Mouse (Mus musculus): ENCODE data around the gene Adcy9.

GRCm38 (mm10) chr16:4435371-4435770 is 15.1 kb upstream of the Adcy9 start:
- TF ChIP-seq CTCF (IDR thresholded peaks at IDR 0.05; ENCODE audit: low read depth, low read length) (no peak), POLR2A (IDR thresholded peaks at IDR 0.05; ENCODE audit: extremely low read depth, insufficient read depth, low read length) (no peak)
